Mouse (Mus musculus): ENCODE data around the gene Fbxl7.
"Not testable (repeated sequence)": the region's sequence is repeated elsewhere in the genome, so short reads cannot be mapped to it uniquely, and the experiment has no call there.

The Fbxl7 gene

GRCm38 (mm10) chr15:26809569-26809968 is 85.8 kb downstream of the Fbxl7 start:
- DNase-seq (ENCODE audit: low spot score), result no peak

DNA sequence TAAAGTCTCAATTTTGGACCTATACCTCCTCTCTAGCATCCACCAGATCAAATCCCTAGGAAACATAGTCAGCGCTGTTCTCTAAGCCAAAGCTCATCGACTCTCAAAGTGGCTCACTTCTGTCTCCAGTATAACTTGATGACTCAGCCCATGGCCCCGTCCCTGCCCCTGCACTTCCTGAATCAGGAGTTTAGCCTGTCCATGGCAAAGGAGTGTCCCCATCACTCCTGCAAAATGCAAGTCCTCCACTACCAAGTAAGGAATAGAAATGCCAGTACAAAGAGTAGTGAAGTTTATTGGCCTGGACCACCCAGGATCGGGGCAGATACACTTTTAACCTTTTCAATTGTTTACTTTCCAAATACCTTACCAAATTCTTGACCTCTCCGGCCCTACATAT is 91.3 kb downstream of the Fbxl7 start:
- peak; percentile 55 for DNase-seq (ENCODE audit: low spot score)

DNA sequence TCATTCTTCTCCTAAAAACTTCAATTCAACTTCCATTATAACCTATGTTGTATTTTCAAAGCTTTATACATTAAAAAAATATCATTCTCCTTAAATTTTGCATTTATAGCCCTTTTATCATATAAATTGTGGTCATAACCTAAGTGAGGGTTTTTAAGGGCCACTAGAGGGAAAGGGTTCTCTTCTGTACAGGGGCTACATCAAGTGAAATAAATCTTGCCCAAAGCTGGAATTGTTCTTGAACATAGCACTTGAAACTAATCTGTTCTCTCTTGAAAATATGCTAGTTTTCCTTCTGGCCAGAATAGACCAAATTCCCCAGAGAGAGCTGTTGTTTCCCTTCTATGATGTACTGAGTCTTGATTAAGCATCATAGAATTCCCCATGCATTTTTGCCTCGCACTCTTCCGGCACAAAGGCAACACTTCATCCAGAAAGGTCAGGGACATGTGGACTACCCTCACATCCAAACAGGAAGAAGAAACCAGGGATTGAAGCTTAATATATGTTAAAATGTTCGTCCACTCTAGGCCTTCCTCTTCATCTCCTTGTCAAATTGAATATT is 95.8 kb downstream of the Fbxl7 start:
- DNase-seq (ENCODE audit: low spot score), result no peak

GRCm38 (mm10) chr15:26795937-26796336 is 99.4 kb downstream of the Fbxl7 start:
- no peak for DNase-seq (ENCODE audit: low spot score)

- peak; percentile 74 for DNase-seq (ENCODE audit: low spot score)
Measured at GRCm38 (mm10) chr15:26795518-26795917, 99.9 kb downstream of the Fbxl7 start.

- DNase-seq (ENCODE audit: low spot score), result no peak
Measured at GRCm38 (mm10) chr15:26787148-26787547, 108.2 kb downstream of the Fbxl7 start.

GRCm38 (mm10) chr15:26780557-26780956 is 114.8 kb downstream of the Fbxl7 start:
- DNase-seq (ENCODE audit: low spot score), result no peak

GRCm38 (mm10) chr15:26779129-26779528 is 116.3 kb downstream of the Fbxl7 start:
- DNase-seq (ENCODE audit: low spot score), result no peak

DNA sequence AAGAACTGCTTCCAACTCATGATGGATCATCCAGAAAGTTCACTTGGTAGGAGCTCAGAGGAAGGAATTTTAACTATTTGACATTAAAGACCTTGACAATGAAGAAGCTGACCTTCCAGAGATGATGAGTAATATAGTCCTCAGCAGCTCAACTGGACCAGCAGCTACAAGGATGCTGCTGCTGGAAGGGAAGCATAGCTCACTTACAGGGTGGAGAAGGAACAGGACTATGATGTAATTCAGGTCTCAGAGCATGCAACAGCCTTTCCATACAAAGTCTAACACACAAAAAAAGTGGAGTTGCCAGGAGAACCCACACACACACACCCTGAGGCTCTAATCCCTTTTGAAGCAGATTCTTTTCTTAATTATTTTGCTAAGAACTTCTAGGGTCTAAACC is 119.7 kb downstream of the Fbxl7 start:
- no peak for DNase-seq (ENCODE audit: low spot score)

- DNase-seq (ENCODE audit: low spot score), result no peak
Measured at GRCm38 (mm10) chr15:26774895-26775294, 120.5 kb downstream of the Fbxl7 start.

DNA sequence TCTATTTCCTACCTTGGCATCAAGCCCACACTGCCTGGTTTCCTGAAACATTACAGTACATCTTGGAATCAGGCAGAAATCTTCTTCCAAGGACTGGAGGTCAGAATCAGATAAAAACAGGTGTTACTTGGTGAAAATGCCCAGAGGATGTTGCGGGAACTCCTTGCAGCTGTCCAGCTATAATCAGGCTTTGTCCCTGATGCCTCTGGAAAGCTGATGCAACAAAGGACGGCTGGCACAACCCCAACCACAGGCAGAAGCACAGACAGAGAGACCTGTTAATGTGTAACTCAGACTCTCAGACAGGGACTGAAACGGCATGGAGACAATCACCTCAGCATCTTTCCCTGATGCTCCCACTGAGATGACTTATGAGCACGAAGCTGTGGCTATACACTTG is 133.7 kb downstream of the Fbxl7 start:
- DNase-seq (ENCODE audit: low spot score), result no peak

DNA sequence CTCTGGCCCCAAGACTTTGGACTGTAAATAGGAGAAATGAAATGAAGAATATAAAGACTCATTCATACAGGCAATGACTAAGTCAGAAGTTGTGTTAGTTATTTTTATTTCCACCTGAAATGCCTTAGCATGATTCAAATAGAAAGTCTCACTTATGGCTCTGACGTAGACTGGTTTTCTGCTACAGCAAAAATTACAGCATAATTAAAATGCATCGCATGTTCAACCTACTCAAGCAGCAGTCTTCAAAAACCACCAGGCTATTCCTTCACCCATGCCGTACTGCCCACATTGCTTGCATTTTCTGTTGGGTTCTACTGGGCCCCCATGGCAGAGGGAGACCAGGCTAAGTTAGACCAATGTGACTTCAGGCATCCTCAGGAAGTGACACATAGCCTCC is 146.9 kb downstream of the Fbxl7 start:
- DNase-seq (ENCODE audit: low spot score), result no peak

- DNase-seq (ENCODE audit: low spot score), result peak; percentile 44
Measured at GRCm38 (mm10) chr15:26732366-26732765, 163.0 kb downstream of the Fbxl7 start.

- no peak for DNase-seq (ENCODE audit: low spot score)
Measured at GRCm38 (mm10) chr15:26730760-26731159, 164.6 kb downstream of the Fbxl7 start.

- DNase-seq (ENCODE audit: low spot score), result not testable (repeated sequence)
Measured at GRCm38 (mm10) chr15:26729341-26729740, 166.0 kb downstream of the Fbxl7 start.

- DNase-seq (ENCODE audit: low spot score), result no peak
Measured at GRCm38 (mm10) chr15:26718390-26719036, 176.9 kb downstream of the Fbxl7 start.

DNA sequence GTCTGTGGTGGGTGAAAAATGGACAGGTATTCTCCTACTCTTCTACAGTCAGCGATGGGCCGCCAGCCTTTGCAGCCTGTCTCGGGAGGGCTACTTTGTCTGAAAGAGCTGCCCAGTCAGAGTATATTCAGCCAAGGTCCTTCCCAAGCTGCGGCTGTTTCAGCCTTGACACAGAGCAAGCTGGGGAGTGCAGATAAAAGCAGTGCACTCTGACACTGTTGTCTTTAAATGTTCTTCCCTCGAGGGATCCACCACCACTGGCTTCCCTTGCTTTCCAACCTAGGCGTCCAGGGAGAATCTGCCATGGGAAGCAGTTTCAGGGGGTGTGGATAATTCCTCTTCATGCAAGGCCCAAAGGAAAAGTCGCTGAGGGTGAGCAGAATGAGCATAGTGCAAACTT is 177.4 kb downstream of the Fbxl7 start:
- peak; percentile 7 for DNase-seq (ENCODE audit: low spot score)

- no peak for DNase-seq (ENCODE audit: low spot score)
Measured at GRCm38 (mm10) chr15:26716181-26716580, 179.2 kb downstream of the Fbxl7 start.

GRCm38 (mm10) chr15:26715635-26716034 is 179.7 kb downstream of the Fbxl7 start:
- DNase-seq (ENCODE audit: low spot score), result no peak

- DNase-seq (ENCODE audit: low spot score), result no peak
Measured at GRCm38 (mm10) chr15:26712271-26712670, 183.1 kb downstream of the Fbxl7 start.

DNA sequence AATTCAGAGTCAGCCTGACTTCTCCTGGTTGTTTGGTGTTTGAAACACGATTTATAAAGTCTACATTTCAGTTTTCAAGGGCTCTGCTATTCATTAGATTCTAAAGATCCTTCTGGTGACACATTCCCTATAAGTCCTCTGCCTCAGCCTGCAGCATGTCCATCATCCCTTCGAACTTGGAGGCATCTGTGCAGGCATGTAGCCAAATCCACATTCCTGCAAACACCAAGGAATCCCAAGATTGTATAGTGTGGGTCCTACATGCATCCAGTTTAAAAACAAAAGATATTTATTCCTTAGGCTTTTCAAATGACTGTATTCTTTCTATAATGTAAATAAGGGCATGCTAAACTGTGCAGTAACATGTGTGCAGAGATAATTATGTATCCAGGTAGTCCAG is 190.4 kb downstream of the Fbxl7 start:
- no peak for DNase-seq (ENCODE audit: low spot score)

DNA sequence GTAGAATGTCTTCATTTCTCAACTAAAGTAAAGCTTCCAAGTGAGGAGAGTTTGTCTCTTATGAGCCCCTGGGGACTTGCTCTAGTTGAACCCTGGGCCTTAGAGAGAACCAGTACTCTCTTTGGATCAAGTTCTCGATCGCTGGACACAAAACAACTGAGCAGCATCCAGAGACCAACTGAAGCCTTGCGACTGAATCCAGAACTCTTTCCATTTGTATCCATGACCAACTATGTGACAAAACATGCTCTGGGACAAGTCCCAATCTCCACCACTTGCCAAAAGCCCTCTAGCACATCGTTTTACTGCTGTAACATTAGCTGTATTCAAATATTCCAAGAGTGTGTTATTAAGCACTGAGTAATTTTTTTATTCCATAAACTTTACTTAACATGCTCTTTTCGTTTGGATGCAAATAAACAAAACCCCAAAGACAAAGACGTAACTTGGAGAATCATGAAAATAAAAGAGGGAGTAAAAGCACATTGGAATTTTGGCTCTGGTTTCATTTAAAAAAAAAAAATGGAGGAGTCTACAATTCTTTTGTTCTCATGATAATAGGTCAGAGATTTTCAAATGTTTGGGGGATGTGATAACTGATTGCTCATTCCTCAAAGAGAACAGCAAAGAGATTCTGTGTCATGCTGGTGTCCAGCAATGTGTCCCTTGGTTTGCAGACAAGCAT is 192.1 kb downstream of the Fbxl7 start:
- DNase-seq (ENCODE audit: low spot score), result no peak

DNA sequence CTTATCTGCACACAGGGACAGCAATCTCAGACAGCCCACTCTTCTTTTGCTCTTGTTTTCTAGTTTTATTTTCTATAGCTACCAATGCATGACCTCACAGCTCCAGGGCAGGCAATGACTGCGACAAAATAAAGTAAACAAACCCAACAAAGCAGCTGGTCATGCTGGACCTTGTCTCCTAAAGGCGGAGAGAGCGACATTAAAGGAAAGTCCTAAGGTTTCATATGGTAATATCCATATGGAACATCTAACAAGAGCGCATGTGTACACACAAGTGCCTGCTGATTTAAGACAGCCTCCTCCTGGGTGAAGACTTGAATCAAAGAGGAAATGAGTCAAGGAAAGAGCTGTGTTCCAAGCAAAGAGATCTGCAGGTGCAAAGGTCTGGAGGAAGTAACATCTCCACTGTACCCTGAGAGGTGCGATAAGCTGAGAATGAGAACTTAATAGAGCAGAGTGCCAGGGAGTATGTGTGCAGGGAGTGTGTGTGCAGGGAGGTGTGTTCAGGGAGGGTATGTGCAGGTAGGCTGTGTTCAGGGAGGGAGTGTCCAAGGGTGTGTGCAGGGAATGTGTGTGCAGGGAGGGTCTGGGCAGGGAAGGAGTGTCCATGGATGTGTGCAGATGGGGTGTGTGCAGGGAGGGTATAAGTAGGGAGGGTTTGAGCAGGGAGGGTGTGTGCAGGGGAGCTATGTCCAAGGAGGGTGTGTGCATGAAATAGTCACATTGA is 193.3 kb downstream of the Fbxl7 start:
- no peak for DNase-seq (ENCODE audit: low spot score)

All from embryo, embryonic 10 days (tissue).